Mouse (Mus musculus): Measurements from ENCODE around the gene Atp2a3. TPM values are rescaled to one million over a fixed set of nuclear protein-coding genes. Genes with fewer than 3 reads are reported as not detected.

Gene Atp2a3
- polyA plus RNA-seq, 1 experiment from 2014 or later: 2.6 TPM

DNA sequence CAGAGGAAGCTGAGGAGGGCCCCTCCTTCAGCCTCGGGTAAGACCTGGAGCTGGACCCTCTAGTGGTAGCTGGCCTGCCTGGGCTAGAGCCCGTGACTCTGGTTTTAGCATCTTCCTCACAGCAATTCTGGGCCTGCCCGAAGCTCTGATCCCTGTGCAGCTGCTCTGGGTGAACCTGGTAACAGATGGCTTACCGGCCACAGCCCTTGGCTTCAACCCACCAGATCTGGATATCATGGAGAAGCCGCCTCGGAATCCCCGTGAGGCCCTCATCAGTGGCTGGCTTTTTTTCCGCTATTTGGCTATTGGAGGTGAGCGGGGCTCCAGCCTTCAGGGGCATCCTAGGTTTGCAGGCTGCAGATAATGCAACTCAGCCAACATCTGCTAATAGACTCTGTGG, 21.5 kb downstream of the Atp2a3 start:
- ATAC-seq (ENCODE audit: insufficient number of reproducible peaks, insufficient read depth, low FRiP score, low read depth): no peak
- 83% methylated on average over 9 of the region's 9 CpGs for WGBS
- Histone ChIP-seq H3K36me3 (ENCODE audit: control insufficient read depth, insufficient read depth, low read length) (no peaks in the 10 kb centered on the region), H3K4me2 (ENCODE audit: low read length) (no peak overlapping the region), H3K9me3 (ENCODE audit: control insufficient read depth, low read length) (no peaks in the 10 kb centered on the region), H3K9ac (ENCODE audit: low read length) (no peak overlapping the region), H3K4me1 (ENCODE audit: control insufficient read depth in 2 of 2, insufficient read depth in 2 of 2, low read length in 2 of 2) (0 out of 4 replicates have a peak, but pooled peaks cover 0 to under 1% of the 10 kb centered on the region in 2 experiments), H3K27ac (replicated peaks in 1 of 2; ENCODE audit: control insufficient read depth in 1 of 2, insufficient read depth in 1 of 2, low read depth in 2 of 2, low read length in 2 of 2) (no peak overlapping the region), H3K4me3 (ENCODE audit: control insufficient read depth in 1 of 2, insufficient read depth in 1 of 2, low read depth in 1 of 2, low read length in 2 of 2) (no peak overlapping the region), H3K27me3 (ENCODE audit: control insufficient read depth, insufficient read depth, low read length) (0 out of 2 replicates have a peak, but pooled peaks cover 3% of the 10 kb centered on the region)

DNA sequence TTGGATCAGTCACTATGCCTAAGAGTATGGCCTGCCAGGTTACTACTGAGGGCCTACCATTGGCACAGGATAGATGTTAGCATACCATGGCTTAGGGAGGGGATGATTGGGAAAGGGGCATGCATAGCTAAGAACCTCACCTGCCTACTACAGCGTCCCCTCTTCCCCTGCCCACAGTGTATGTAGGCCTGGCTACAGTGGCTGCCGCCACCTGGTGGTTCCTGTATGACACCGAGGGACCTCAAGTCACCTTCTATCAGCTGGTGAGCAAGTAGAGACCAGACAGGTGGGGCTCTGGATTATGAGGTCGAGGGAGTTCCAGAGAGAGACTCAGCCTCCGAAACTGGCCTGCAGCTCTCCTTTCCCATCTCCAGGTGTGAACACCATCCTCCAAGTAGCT, 22.3 kb downstream of the Atp2a3 start:
- H3K4me3 ChIP-seq (ENCODE audit: control insufficient read depth in 1 of 2, insufficient read depth in 1 of 2, low read depth in 1 of 2, low read length in 2 of 2): no peak overlapping the region
- H3K27me3 ChIP-seq (ENCODE audit: control insufficient read depth, insufficient read depth, low read length): 0 out of 2 replicates have a peak, but pooled peaks cover 3% of the 10 kb centered on the region
- ATAC-seq (ENCODE audit: insufficient number of reproducible peaks, insufficient read depth, low FRiP score, low read depth): no peak
- H3K4me2 ChIP-seq (ENCODE audit: low read length): no peak overlapping the region
- peaks cover 2 to 5% of the 10 kb centered on the region in 2 experiments; a peak in 2 of 4 replicates for H3K4me1 ChIP-seq (ENCODE audit: control insufficient read depth in 2 of 2, insufficient read depth in 2 of 2, low read length in 2 of 2)
- H3K27ac ChIP-seq (replicated peaks in 1 of 2; ENCODE audit: control insufficient read depth in 1 of 2, insufficient read depth in 1 of 2, low read depth in 2 of 2, low read length in 2 of 2): no peak overlapping the region
- H3K9ac ChIP-seq (ENCODE audit: low read length): no peak overlapping the region
- WGBS: 49% methylated on average over 5 of the region's 5 CpGs
- no peaks in the 10 kb centered on the region for H3K9me3 ChIP-seq (ENCODE audit: control insufficient read depth, low read length)
- H3K36me3 ChIP-seq (ENCODE audit: control insufficient read depth, insufficient read depth, low read length): no peaks in the 10 kb centered on the region

DNA sequence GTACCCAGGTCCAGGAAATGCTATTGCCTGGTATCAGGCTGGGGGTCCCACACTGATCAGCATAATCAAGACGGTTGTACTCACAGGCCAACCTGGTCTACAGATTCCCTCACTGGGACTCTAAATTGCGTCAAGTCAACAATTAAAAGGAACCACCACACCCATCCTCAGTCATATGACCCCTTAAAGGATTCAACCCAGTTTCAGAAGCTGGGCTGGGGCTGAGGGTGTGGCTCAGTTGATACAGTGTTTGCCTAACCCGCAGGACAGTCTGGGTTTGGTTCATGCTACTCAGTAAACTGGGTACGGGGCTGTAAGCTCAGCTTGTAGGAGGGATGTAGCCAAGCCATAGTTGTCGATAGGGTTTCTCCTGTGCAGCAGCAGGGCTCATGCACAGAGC, 25.8 kb downstream of the Atp2a3 start:
- no peak for ATAC-seq (ENCODE audit: insufficient number of reproducible peaks, insufficient read depth, low FRiP score, low read depth)
- no peaks in the 10 kb centered on the region for H3K36me3 ChIP-seq (ENCODE audit: control insufficient read depth, insufficient read depth, low read length)
- H3K27me3 ChIP-seq (ENCODE audit: control insufficient read depth, insufficient read depth, low read length): no peaks in the 10 kb centered on the region
- no peaks in the 10 kb centered on the region for H3K9me3 ChIP-seq (ENCODE audit: control insufficient read depth, low read length)
- no peak overlapping the region for H3K4me2 ChIP-seq (ENCODE audit: low read length)
- no peak overlapping the region for H3K4me3 ChIP-seq (ENCODE audit: control insufficient read depth in 1 of 2, insufficient read depth in 1 of 2, low read depth in 1 of 2, low read length in 2 of 2)
- H3K27ac ChIP-seq (replicated peaks in 1 of 2; ENCODE audit: control insufficient read depth in 1 of 2, insufficient read depth in 1 of 2, low read depth in 2 of 2, low read length in 2 of 2): no peak overlapping the region
- H3K9ac ChIP-seq (ENCODE audit: low read length): no peak overlapping the region
- 79% methylated on average over 5 of the region's 5 CpGs for WGBS
- peaks cover 22% of the 10 kb centered on the region in 2 experiments for H3K4me1 ChIP-seq (ENCODE audit: control insufficient read depth in 2 of 2, insufficient read depth in 2 of 2, low read length in 2 of 2)

DNA sequence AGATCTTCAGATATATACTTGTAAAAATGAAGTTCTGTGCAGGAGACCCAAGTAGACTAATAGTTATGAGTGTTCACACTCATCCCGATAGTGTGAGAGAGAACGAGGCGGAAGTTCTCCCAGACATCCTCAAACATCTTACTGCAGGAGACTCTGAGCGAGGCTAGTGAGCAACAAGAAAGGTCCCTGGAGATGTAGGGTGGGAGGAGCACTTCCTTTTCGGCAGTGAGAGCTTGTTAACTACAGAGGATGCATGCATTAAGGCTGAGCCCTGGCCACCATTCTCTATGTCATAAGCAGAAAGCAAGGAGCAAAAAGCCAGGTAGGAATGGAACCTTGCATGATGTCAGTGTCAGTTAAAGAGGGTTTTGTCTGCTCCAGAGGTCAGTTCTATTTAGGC, 26.3 kb downstream of the Atp2a3 start:
- no peaks in the 10 kb centered on the region for H3K36me3 ChIP-seq (ENCODE audit: control insufficient read depth, insufficient read depth, low read length)
- no peak for ATAC-seq (ENCODE audit: insufficient number of reproducible peaks, insufficient read depth, low FRiP score, low read depth)
- H3K27me3 ChIP-seq (ENCODE audit: control insufficient read depth, insufficient read depth, low read length): no peaks in the 10 kb centered on the region
- H3K4me1 ChIP-seq (ENCODE audit: control insufficient read depth in 2 of 2, insufficient read depth in 2 of 2, low read length in 2 of 2): peaks cover 27% of the 10 kb centered on the region in 2 experiments
- H3K9ac ChIP-seq (ENCODE audit: low read length): no peak overlapping the region
- WGBS: 59% methylated on average over 5 of the region's 5 CpGs
- no peak overlapping the region for H3K27ac ChIP-seq (replicated peaks in 1 of 2; ENCODE audit: control insufficient read depth in 1 of 2, insufficient read depth in 1 of 2, low read depth in 2 of 2, low read length in 2 of 2)
- no peak overlapping the region for H3K4me2 ChIP-seq (ENCODE audit: low read length)
- H3K9me3 ChIP-seq (ENCODE audit: control insufficient read depth, low read length): no peaks in the 10 kb centered on the region
- no peak overlapping the region for H3K4me3 ChIP-seq (ENCODE audit: control insufficient read depth in 1 of 2, insufficient read depth in 1 of 2, low read depth in 1 of 2, low read length in 2 of 2)

DNA sequence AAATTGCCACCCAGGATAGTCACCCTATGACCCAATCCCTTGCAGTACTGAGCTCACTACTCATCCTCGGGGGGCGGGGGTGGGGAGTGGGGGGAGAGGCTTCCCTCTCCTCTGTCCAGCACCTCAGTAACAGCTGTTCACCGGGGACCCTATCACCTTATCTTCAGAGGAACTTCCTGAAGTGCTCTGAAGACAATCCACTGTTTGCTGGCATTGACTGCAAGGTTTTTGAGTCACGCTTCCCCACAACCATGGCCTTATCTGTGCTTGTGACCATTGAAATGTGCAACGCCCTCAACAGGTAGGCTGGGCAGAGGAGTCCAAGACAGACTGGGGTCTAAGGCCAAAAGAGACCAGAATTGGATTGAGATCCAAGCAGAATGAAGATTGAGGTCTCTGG, 26.8 kb downstream of the Atp2a3 start:
- Histone ChIP-seq H3K4me2 (ENCODE audit: low read length) (no peak overlapping the region), H3K27me3 (ENCODE audit: control insufficient read depth, insufficient read depth, low read length) (no peaks in the 10 kb centered on the region), H3K9ac (ENCODE audit: low read length) (no peak overlapping the region), H3K36me3 (ENCODE audit: control insufficient read depth, insufficient read depth, low read length) (no peaks in the 10 kb centered on the region), H3K27ac (replicated peaks in 1 of 2; ENCODE audit: control insufficient read depth in 1 of 2, insufficient read depth in 1 of 2, low read depth in 2 of 2, low read length in 2 of 2) (no peak overlapping the region), H3K4me1 (ENCODE audit: control insufficient read depth in 2 of 2, insufficient read depth in 2 of 2, low read length in 2 of 2) (peaks cover 28 to 29% of the 10 kb centered on the region in 2 experiments), H3K4me3 (ENCODE audit: control insufficient read depth in 1 of 2, insufficient read depth in 1 of 2, low read depth in 1 of 2, low read length in 2 of 2) (no peak overlapping the region), H3K9me3 (ENCODE audit: control insufficient read depth, low read length) (no peaks in the 10 kb centered on the region)
- no peak for ATAC-seq (ENCODE audit: insufficient number of reproducible peaks, insufficient read depth, low FRiP score, low read depth)
- WGBS: 36% methylated on average over 5 of the region's 5 CpGs

DNA sequence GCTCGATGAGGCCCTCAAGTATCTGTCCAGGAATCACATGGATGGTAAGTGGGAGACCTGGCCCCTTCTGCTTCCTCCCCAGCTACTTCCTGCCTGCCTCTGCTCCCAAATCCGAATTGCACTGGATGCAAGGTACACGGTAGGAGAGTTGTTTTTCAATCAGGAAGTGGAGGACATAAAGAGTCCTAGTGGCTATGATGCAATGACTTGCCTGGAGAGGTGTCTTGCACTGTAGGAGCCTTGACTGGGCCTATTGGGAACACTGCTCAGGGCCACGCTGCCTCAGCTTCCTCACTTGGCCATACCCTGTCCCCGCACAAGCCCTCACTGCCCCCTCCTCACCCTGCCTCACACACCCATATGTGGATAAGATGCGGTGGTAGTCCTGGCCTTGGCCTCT, 28.1 kb downstream of the Atp2a3 start:
- no peak overlapping the region for H3K27ac ChIP-seq (replicated peaks in 1 of 2; ENCODE audit: control insufficient read depth in 1 of 2, insufficient read depth in 1 of 2, low read depth in 2 of 2, low read length in 2 of 2)
- no peaks in the 10 kb centered on the region for H3K27me3 ChIP-seq (ENCODE audit: control insufficient read depth, insufficient read depth, low read length)
- H3K4me1 ChIP-seq (ENCODE audit: control insufficient read depth in 2 of 2, insufficient read depth in 2 of 2, low read length in 2 of 2): peaks cover 28 to 29% of the 10 kb centered on the region in 2 experiments
- no peak for ATAC-seq (ENCODE audit: insufficient number of reproducible peaks, insufficient read depth, low FRiP score, low read depth)
- no peaks in the 10 kb centered on the region for H3K9me3 ChIP-seq (ENCODE audit: control insufficient read depth, low read length)
- no peak overlapping the region for H3K4me2 ChIP-seq (ENCODE audit: low read length)
- no peak overlapping the region for H3K9ac ChIP-seq (ENCODE audit: low read length)
- no peaks in the 10 kb centered on the region for H3K36me3 ChIP-seq (ENCODE audit: control insufficient read depth, insufficient read depth, low read length)
- 77% methylated on average over 6 of the region's 6 CpGs for WGBS
- no peak overlapping the region for H3K4me3 ChIP-seq (ENCODE audit: control insufficient read depth in 1 of 2, insufficient read depth in 1 of 2, low read depth in 1 of 2, low read length in 2 of 2)

DNA sequence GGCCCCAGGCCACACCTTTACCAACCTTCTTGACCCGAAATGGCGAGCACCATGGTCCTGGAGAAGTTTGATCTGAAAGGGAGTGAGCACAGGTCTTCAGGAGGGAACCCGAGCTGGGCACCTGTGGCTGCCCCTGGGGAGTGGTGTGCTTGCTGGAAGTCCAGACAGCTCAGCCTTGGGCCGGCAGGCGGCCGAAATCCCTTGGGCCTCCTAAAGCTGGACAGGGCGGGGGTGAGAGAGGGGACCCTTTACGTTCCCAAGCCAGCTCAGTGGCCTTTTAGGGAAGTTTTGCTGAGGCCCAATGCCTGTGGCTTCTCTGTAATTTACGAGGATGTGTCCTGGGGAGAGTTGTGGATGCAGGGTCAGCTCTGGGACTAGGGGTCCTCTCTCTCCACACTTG, 29.7 kb downstream of the Atp2a3 start:
- H3K9ac ChIP-seq (ENCODE audit: low read length): no peak overlapping the region
- no peak for ATAC-seq (ENCODE audit: insufficient number of reproducible peaks, insufficient read depth, low FRiP score, low read depth)
- peaks cover 28 to 29% of the 10 kb centered on the region in 2 experiments for H3K4me1 ChIP-seq (ENCODE audit: control insufficient read depth in 2 of 2, insufficient read depth in 2 of 2, low read length in 2 of 2)
- no peak overlapping the region for H3K4me3 ChIP-seq (ENCODE audit: control insufficient read depth in 1 of 2, insufficient read depth in 1 of 2, low read depth in 1 of 2, low read length in 2 of 2)
- no peaks in the 10 kb centered on the region for H3K9me3 ChIP-seq (ENCODE audit: control insufficient read depth, low read length)
- 76% methylated on average over 9 of the region's 9 CpGs for WGBS
- H3K27me3 ChIP-seq (ENCODE audit: control insufficient read depth, insufficient read depth, low read length): no peaks in the 10 kb centered on the region
- H3K27ac ChIP-seq (replicated peaks in 1 of 2; ENCODE audit: control insufficient read depth in 1 of 2, insufficient read depth in 1 of 2, low read depth in 2 of 2, low read length in 2 of 2): no peak overlapping the region
- no peaks in the 10 kb centered on the region for H3K36me3 ChIP-seq (ENCODE audit: control insufficient read depth, insufficient read depth, low read length)
- H3K4me2 ChIP-seq (ENCODE audit: low read length): no peak overlapping the region

DNA sequence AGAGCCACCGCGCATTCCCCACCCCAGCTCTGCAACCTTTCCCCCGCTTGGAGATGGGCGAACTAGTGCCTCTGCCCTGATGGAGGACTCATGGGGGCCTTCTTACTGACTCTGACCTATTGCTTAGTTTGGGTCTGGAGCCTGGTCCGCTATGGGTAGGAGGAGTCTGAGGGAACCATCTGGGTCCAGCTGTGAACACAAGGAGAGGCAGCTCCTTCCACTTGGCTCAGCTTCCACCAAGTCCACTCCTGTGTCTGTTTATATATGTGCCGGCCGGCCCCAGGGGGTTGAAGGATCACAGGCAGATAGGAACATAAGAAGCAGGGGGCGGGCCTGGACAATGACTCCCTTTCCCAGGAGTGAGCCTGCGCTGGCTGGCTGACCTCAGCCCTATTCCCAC, 31.0 kb downstream of the Atp2a3 start:
- Histone ChIP-seq H3K9ac (ENCODE audit: low read length) (no peak overlapping the region), H3K9me3 (ENCODE audit: control insufficient read depth, low read length) (no peaks in the 10 kb centered on the region), H3K27ac (replicated peaks in 1 of 2; ENCODE audit: control insufficient read depth in 1 of 2, insufficient read depth in 1 of 2, low read depth in 2 of 2, low read length in 2 of 2) (no peak overlapping the region), H3K36me3 (ENCODE audit: control insufficient read depth, insufficient read depth, low read length) (no peaks in the 10 kb centered on the region), H3K27me3 (ENCODE audit: control insufficient read depth, insufficient read depth, low read length) (no peaks in the 10 kb centered on the region), H3K4me2 (ENCODE audit: low read length) (no peak overlapping the region), H3K4me1 (ENCODE audit: control insufficient read depth in 2 of 2, insufficient read depth in 2 of 2, low read length in 2 of 2) (peaks cover 32 to 34% of the 10 kb centered on the region in 2 experiments), H3K4me3 (ENCODE audit: control insufficient read depth in 1 of 2, insufficient read depth in 1 of 2, low read depth in 1 of 2, low read length in 2 of 2) (no peak overlapping the region)
- ATAC-seq (ENCODE audit: insufficient number of reproducible peaks, insufficient read depth, low FRiP score, low read depth): no peak; the same call in 1 of the 2 replicates
- 50% methylated on average over 9 of the region's 9 CpGs for WGBS

Measured in heart, embryonic 14.5 days (tissue).